Mouse (Mus musculus): ENCODE results near the gene Aplf. TPM values are rescaled to one million over a fixed set of nuclear protein-coding genes. Genes with fewer than 3 reads are reported as not detected.
A peak's percentile ranks its signal among the peaks of the same experiment; 100 is the strongest.

Aplf gene
- polyA plus RNA-seq, 1 experiment from 2014 or later, result 14.6 TPM

- no peaks in the 10 kb centered on the region for H3K36me3 ChIP-seq
- H3K4me3 ChIP-seq, result no peak overlapping the region
- peaks cover 16% of the 10 kb centered on the region for H3K4me1 ChIP-seq
- H3K9me3 ChIP-seq, result no peaks in the 10 kb centered on the region
- H3K27ac ChIP-seq, result peak overlapping the region; percentile 87
- ATAC-seq (ENCODE audit: borderline replicate concordance, extremely low read depth, low FRiP score, low TSS enrichment), result peak; percentile 93
- no peak overlapping the region for H3K4me2 ChIP-seq
- no peaks in the 10 kb centered on the region for H3K27me3 ChIP-seq
- no peak overlapping the region for H3K9ac ChIP-seq
- WGBS, result 11% methylated on average over 3 of the region's 3 CpGs
Measured at GRCm38 (mm10) chr6:87621281-87621680, 50.7 kb downstream of the Aplf start.

- ATAC-seq (ENCODE audit: borderline replicate concordance, extremely low read depth, low FRiP score, low TSS enrichment), result no peak
- no peak overlapping the region for H3K4me3 ChIP-seq
- WGBS, result 48% methylated on average over 8 of the region's 8 CpGs
Measured at GRCm38 (mm10) chr6:87618021-87618420, 54.0 kb downstream of the Aplf start.

GRCm38 (mm10) chr6:87615696-87616083 is 56.3 kb downstream of the Aplf start:
- Histone ChIP-seq H3K9ac (no peak overlapping the region), H3K36me3 (no peaks in the 10 kb centered on the region), H3K27ac (no peak overlapping the region), H3K4me1 (peaks cover 6% of the 10 kb centered on the region), H3K9me3 (no peaks in the 10 kb centered on the region), H3K27me3 (no peaks in the 10 kb centered on the region), H3K4me3 (no peak overlapping the region), H3K4me2 (no peak overlapping the region)
- ATAC-seq (ENCODE audit: borderline replicate concordance, extremely low read depth, low FRiP score, low TSS enrichment), result no peak
- WGBS, result 88% methylated on average over 14 of the region's 14 CpGs

More at GRCm38 (mm10) chr6:87618021-87618420, 54.0 kb downstream of the Aplf start:
- H3K27ac ChIP-seq, result no peak overlapping the region
- peaks cover 19% of the 10 kb centered on the region for H3K4me1 ChIP-seq
- H3K9me3 ChIP-seq, result no peaks in the 10 kb centered on the region
- no peak overlapping the region for H3K9ac ChIP-seq
- no peaks in the 10 kb centered on the region for H3K36me3 ChIP-seq
- H3K4me2 ChIP-seq, result no peak overlapping the region
- no peaks in the 10 kb centered on the region for H3K27me3 ChIP-seq

GRCm38 (mm10) chr6:87614794-87615695 is 56.9 kb downstream of the Aplf start:
- no peaks in the 10 kb centered on the region for H3K27me3 ChIP-seq
- ATAC-seq (ENCODE audit: borderline replicate concordance, extremely low read depth, low FRiP score, low TSS enrichment), result peak; percentile 42; the same call in 1 of the 2 replicates
- H3K4me2 ChIP-seq, result no peak overlapping the region
- H3K4me1 ChIP-seq, result 0 out of 2 replicates have a peak, but pooled peaks cover 3% of the 10 kb centered on the region
- no peaks in the 10 kb centered on the region for H3K36me3 ChIP-seq
- no peak overlapping the region for H3K9ac ChIP-seq
- H3K27ac ChIP-seq, result no peak overlapping the region
- H3K4me3 ChIP-seq, result no peak overlapping the region
- WGBS, result 57% methylated on average over 11 of the region's 11 CpGs
- H3K9me3 ChIP-seq, result no peaks in the 10 kb centered on the region

- H3K9me3 ChIP-seq, result no peaks in the 10 kb centered on the region
- H3K27ac ChIP-seq, result no peak overlapping the region
- no peak for ATAC-seq (ENCODE audit: borderline replicate concordance, extremely low read depth, low FRiP score, low TSS enrichment)
- no peaks in the 10 kb centered on the region for H3K27me3 ChIP-seq
- H3K4me2 ChIP-seq, result no peak overlapping the region
- no peaks in the 10 kb centered on the region for H3K36me3 ChIP-seq
- no peak overlapping the region for H3K9ac ChIP-seq
- H3K4me3 ChIP-seq, result no peak overlapping the region
- H3K4me1 ChIP-seq, result no peaks in the 10 kb centered on the region; the same call in 1 of the 2 replicates
Measured at GRCm38 (mm10) chr6:87599825-87600224, 72.2 kb downstream of the Aplf start.

- 53% methylated on average over 10 of the region's 10 CpGs for WGBS
- ATAC-seq (ENCODE audit: borderline replicate concordance, extremely low read depth, low FRiP score, low TSS enrichment), result 0 out of 2 replicates have a peak, but pooled peaks have one; percentile 31
Measured at GRCm38 (mm10) chr6:87597116-87597833, 74.7 kb downstream of the Aplf start.

GRCm38 (mm10) chr6:87594188-87594587 is 77.8 kb downstream of the Aplf start:
- H3K4me3 ChIP-seq, result no peak overlapping the region
- H3K27ac ChIP-seq, result no peak overlapping the region
- peaks cover 6% of the 10 kb centered on the region for H3K4me1 ChIP-seq
- H3K9me3 ChIP-seq, result no peaks in the 10 kb centered on the region
- H3K27me3 ChIP-seq, result peaks cover 7% of the 10 kb centered on the region; the same call in 1 of the 2 replicates
- H3K36me3 ChIP-seq, result no peaks in the 10 kb centered on the region
- H3K4me2 ChIP-seq, result no peak overlapping the region
- ATAC-seq (ENCODE audit: borderline replicate concordance, extremely low read depth, low FRiP score, low TSS enrichment), result no peak
- WGBS, result 72% methylated on average over 6 of the region's 6 CpGs
- no peak overlapping the region for H3K9ac ChIP-seq

More at GRCm38 (mm10) chr6:87597116-87597833, 74.7 kb downstream of the Aplf start:
- H3K9me3 ChIP-seq, result no peaks in the 10 kb centered on the region
- H3K36me3 ChIP-seq, result no peaks in the 10 kb centered on the region
- H3K4me1 ChIP-seq, result no peaks in the 10 kb centered on the region; the same call in 1 of the 2 replicates
- H3K27ac ChIP-seq, result no peak overlapping the region
- H3K27me3 ChIP-seq, result no peaks in the 10 kb centered on the region
- no peak overlapping the region for H3K4me3 ChIP-seq
- H3K9ac ChIP-seq, result no peak overlapping the region
- H3K4me2 ChIP-seq, result no peak overlapping the region

- H3K4me1 ChIP-seq, result peaks cover 6% of the 10 kb centered on the region
- no peaks in the 10 kb centered on the region for H3K36me3 ChIP-seq
- ATAC-seq (ENCODE audit: borderline replicate concordance, extremely low read depth, low FRiP score, low TSS enrichment), result peak; percentile 91
- no peaks in the 10 kb centered on the region for H3K9me3 ChIP-seq
- no peak within 1 kb of the TSS for H3K27ac ChIP-seq
- peak within 1 kb of the TSS; percentile 92 for H3K4me2 ChIP-seq
- H3K4me3 ChIP-seq, result peak within 1 kb of the TSS; percentile 45
- peaks cover 8% of the 10 kb centered on the region; the same call in 1 of the 2 replicates for H3K27me3 ChIP-seq
- peak within 1 kb of the TSS; percentile 37; the same call in 1 of the 2 replicates for H3K9ac ChIP-seq
- 1% methylated on average over 34 of the region's 34 CpGs for WGBS
Measured at GRCm38 (mm10) chr6:87590394-87591281, 81.4 kb downstream of the Aplf start, which contains the start of gene Prokr1. TSS of gene Prokr1 (minus strand) at chr6:87590743.

- ATAC-seq (ENCODE audit: borderline replicate concordance, extremely low read depth, low FRiP score, low TSS enrichment), result peak; percentile 58
- Histone ChIP-seq H3K9me3 (no peaks in the 10 kb centered on the region), H3K27ac (no peak overlapping the region), H3K27me3 (peaks cover 8% of the 10 kb centered on the region; the same call in 1 of the 2 replicates), H3K36me3 (no peaks in the 10 kb centered on the region), H3K9ac (peak overlapping the region; percentile 37; the same call in 1 of the 2 replicates), H3K4me1 (peaks cover 6% of the 10 kb centered on the region), H3K4me2 (peak overlapping the region; percentile 92), H3K4me3 (peak overlapping the region; percentile 45)
- WGBS, result 13% methylated on average over 12 of the region's 12 CpGs
Measured at GRCm38 (mm10) chr6:87589718-87590393, 82.1 kb downstream of the Aplf start.

- Histone ChIP-seq H3K27me3 (no peaks in the 10 kb centered on the region; the same call in 1 of the 2 replicates), H3K9me3 (no peaks in the 10 kb centered on the region), H3K4me1 (0 out of 2 replicates have a peak, but pooled peaks cover 8% of the 10 kb centered on the region), H3K4me3 (no peak overlapping the region), H3K27ac (no peak overlapping the region), H3K9ac (no peak overlapping the region), H3K4me2 (no peak overlapping the region), H3K36me3 (no peaks in the 10 kb centered on the region)
- no peak for ATAC-seq (ENCODE audit: borderline replicate concordance, extremely low read depth, low FRiP score, low TSS enrichment)
- 86% methylated on average over 7 of the region's 7 CpGs for WGBS
Measured at GRCm38 (mm10) chr6:87583991-87584390, 88.0 kb downstream of the Aplf start.

Data from lung, embryonic 15.5 days (tissue).